Mouse (Mus musculus): ENCODE data around the gene Commd3.

The Commd3 gene

DNA sequence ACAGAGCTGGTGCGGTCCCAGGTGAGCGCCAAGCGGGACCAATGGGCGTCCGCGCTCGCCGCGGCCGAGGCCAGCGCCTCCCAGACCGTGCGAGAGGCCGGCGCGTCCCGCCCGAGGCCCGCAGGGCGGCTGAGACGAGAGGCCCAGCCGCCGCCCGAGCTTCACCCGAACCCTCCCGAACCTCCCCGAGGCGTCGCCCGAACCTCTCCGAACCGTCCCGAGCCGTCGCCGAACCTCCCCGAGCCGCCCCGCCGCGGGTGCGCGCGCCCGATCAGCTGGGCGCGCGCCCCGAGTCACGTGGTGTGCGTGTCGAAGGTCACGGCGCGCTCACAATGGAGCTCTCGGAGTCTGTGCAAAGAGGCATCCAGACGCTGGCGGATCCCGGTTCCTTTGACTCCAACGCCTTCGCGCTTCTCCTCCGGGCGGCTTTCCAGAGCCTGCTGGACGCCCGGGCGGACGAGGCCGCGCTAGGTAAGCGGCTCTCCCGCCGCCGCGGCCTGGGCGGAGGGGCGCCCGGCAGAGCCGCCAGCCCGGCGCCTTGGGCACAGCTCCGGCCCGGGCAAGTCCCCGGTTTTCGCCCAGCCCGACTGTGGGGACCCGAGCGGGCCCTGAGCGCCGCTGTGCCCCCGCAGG, at the start of gene Commd3:
Commd3 (plus strand) TSS at position 252 of the 633 bp plus-strand sequence.
- peak; percentile 98 for DNase-seq (ENCODE audit: low spot score)

DNA sequence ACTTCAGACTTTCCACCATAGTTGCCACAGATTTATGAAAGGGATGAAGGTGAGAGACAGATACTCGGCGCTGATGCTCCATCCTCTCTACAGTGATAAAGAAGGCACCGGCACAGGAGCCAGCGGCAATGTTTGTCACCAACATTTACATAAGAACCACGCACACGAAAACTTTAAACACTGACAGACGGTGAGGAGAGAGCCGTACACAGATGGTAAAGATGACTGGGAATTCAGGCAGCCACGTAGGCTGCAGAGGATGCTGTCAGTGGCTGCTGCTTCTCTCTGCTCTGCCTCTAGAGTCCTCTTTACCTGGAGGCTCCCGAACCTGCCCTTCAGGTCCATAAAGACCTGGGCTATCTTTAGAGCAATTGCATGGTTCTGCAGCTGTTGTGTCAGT, 49.0 kb upstream of the Commd3 start:
- no peak for DNase-seq (ENCODE audit: low spot score)

DNA sequence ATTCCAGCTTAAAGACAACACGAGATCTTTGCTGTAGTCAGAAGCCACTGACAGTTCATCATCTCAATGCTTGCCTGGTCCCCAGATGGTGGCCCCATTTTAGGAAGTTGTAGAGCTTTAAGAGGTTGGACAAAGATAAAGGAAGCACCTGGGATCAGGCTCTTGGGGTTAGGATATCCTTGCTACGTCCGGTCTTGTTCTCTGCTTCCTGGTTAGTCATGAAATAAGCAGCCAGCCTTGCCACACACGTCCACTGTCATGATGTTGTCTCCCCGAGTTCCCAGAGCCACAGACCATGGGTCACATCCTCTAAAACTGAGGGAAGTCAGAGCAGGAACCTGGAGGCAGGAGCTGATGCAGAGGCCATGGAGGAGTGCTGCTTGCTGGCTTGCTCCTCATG, 41.6 kb upstream of the Commd3 start:
- no peak for DNase-seq (ENCODE audit: low spot score)

DNA sequence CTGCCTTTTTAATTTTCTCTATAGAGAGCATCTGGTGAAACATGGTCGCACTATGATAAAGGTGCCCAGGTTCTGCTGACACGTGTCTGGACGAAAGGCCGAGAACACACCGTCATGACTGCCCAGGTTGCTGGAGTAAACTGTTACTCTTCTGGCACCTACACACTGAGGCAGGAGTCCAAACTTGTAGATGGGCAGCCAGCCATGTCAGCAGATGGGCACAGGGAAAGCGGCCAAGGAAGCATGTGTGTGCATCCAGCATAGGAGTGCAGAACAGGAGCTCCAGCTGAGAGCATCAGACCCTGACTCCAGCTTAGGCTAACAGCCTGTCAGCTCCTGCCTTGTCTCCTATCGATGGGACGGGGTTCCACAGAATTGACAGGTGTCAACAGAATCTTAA, 37.1 kb upstream of the Commd3 start:
- peak; percentile 62 for DNase-seq (ENCODE audit: low spot score)

DNA sequence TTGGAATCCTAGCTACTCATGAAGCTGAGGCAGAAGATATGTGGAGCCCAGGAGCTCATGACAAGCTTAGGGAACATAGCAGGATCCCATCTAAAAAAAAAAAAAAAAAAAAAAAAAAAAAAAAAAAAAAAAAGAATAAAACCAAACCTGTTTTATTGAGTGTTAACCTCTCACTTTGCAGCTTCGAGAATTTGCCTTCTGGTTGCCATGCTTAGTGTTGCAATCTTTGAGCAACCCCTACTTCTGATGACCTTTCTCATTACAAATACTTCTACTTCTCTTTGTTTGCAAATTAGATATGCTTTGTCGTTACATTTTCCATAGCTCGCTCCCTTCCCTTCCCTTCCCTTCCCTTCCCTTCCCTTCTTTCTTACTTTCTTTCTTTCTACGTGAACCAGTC, 23.6 kb upstream of the Commd3 start:
- DNase-seq (ENCODE audit: low spot score), result no peak

DNA sequence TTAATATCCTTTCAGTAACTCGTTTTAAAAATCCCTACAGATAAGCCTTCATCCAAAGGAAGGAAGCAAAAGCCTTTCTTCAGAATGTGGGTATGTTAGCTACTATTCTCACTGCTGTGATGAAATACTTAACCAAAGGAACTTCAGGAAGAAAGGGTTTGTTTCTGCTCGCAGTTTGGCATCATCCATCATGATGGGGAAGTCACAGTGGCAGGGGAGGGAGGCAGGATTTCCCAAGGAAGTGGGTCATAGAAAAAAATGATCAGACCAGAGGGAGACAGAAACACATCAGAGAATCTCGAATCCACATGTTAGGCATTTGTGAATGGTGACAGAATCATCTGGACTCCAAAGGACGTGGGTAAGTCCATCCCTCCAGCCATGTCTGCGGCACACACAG, 17.4 kb upstream of the Commd3 start:
- no peak for DNase-seq (ENCODE audit: low spot score)

DNA sequence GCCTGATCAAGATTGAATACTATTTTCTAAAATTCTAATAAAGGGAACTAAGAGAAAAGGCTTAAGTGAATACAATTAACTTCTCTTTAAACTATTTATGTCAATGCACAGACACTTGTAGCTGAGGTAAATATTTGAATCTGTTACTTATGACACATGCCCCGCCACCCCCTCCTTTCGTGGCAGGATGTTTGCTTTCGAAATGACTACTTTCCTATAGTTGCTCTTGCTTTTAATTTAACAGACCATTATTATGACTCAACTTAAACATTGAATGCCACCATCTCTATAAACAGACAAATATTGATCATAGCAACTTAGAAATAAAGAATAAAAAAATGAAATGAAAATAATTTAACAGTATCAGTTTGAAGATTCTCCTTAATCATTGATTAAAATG, 8.2 kb upstream of the Commd3 start:
- DNase-seq (ENCODE audit: low spot score), result no peak

DNA sequence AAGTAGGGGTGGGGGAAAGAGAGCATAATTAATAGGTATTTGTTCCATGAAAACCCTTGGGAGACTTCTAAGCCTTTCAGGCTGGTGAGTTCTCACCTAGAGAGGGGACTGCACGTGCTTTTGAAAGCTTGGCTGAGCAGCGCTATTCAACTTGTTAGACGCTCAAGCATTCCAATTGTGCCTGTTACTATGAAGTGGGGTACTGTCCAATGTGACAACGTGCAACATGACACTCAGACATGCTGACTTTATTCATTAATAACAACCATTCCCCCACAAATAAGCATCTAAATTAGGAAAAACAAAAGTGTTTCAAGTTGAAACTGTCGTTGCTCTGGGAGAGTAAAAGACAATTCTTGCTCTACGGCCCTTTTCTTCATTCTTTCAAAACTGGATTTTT, 1.1 kb upstream of the Commd3 start:
- no peak for DNase-seq (ENCODE audit: low spot score)

DNA sequence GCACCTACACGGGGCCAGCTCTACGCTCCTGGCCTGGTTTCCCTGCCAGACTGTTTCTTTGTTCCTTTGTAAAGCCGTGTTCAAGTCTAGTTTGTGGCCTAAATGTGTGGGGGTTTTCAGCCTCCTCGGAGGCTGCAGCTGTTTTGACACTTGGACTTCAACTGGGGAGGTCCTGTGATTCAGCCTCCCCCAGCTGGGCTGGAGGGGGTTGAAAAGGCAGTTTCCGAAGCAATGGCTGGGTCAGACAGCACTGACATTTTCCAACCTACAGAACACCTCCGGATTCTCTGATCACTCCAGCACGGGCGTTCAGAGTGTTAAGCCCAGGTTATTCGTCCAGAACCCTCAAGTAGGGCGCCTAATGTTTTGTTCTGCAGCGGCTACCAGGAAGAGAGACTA, 581 bp downstream of the Commd3 start:
- DNase-seq (ENCODE audit: low spot score), result peak; percentile 48

DNA sequence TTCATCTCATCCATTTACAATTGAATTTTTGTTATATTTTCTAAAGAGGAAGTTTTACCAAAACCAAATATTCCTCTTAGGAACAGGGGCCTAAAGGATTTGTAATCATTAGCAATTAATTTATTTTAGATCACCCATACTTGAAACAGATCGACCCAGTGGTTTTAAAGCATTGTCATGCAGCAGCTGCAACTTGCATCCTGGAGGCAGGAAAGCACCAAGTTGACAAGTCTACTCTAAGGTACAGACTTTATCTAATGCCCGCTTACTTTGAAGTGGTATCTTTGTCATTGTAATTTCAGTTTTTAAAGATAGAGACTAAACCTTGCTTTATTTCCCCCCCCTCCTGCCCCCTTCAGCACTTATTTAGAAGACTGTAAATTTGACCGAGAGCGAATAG, 1.6 kb downstream of the Commd3 start:
- DNase-seq (ENCODE audit: low spot score), result no peak

DNA sequence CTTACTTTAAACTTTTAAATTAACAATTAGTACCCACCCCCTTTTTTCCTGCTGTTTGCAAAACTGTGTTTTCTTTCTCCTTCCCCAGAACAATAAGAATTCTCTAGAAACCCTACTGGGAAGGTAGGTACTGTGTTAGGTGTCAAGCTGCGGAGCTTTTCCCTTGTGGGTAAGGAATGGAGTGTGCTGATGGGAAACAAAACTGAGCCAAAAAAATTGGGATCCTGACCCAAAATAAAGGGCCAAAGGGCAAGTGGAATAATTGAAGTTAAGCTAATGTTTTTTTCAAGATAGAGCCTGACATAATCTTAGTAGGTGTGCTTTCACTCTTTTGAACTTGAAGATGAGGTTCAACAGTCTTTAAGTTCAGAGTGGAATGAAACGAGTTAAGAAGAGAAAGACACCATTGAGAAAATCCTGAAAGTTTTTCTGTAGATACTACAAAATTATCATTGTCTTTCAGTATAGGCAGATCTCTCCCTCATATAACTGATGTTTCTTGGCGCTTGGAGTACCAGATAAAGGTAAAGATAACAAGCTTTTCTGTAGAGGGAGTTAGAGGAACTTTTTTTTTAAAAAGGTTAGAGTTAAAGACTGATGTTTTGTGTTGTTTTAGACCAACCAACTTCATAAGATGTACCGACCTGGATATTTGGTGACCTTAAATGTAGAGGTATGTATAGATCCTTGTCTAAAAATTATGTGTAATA, 2.2 kb downstream of the Commd3 start:
- DNase-seq (ENCODE audit: low spot score), result no peak

DNA sequence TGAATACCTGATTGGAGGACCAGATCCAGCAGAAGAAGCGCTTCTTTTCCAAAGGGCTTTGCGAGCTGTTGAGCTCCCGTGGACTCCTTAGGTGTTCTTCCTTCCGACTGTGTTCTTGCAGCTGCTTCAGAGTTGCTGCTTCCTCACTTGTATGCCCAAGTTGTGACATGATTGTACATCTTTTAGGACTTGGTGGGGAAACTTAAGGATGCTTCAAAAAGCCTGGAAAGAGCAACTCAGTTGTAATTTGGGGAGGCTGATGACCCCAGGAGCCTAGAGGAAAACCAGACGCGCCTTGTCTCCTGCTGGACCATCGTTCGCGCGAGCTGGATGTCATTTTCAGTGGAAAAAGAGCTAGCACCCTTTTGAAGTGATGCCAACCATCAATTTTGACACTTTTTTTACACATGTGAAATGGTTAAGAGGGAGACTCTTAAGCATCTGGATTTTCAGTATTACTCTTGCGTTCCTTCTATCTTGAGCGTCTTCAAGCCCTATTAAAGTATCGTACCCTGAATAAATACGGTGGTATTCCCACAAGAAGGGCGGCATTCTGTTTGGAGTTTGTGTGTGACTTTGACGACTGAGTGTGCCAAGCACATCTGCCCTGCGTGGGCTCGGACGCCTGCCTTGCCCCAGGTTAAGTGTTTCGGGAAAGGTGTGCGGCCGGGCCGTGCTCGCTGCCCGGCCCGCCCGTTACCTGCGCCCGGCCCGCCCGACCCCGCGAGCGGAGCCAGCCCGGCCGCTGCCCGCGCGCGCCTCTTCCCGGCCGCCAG, 3.7 kb downstream of the Commd3 start:
- no peak for DNase-seq (ENCODE audit: low spot score)

DNA sequence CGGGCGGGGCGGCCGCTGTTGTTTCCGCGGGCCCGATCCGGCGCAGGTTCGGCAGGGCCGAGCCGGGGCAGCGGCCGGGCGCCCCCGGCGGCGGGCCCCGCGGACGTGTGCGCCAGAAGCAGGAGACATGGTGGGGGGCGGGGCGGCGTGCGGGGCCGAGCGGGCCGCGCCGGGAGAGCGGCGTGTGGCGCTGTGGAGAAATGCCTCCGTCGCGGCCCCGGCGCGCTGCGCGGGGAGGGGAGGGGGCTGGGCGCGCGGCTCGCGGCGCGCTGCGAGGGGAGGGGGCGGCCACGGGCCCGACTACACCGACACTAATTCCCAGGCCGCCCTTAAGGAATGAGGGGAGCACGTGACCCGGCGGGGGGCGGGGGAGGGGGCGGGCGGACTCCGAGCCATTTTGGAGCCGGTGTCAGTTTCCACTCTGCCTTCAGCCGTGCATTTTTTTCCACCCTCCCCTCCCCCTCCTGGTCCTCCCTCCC, 4.3 kb downstream of the Commd3 start:
- peak; percentile 85 for DNase-seq (ENCODE audit: low spot score)

DNA sequence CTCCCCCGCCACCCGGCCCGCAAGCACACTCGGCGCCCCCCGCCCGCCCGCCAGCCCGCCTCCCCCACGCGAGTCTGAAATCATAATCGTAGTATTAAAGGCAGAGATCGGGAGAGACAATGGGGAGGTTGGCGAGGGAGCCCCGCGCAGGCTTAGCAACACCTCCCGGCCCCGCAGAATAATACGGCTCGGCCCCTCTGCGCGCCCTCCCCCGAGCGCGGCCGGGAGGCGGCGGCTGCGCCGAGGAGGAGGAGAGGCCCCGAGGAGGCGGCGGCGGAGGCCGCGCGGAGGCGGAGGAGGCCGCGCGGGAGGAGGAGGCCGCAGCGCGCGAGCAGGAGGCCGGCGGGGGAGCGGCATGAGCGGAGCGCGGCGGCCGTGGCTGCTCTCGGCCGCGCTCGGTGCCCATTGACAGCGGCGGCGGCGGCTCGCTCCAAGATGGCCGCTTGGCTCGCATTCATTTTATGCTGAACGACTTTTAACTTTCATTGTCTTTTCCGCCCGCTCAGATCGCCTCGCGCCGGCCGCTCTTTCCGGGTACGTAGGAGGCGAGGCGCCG, 4.8 kb downstream of the Commd3 start, which contains the start of gene Bmi1:
Bmi1 (plus strand) TSS at position 83 of the 556 bp plus-strand sequence.
- DNase-seq (ENCODE audit: low spot score), result peak; percentile 77

DNA sequence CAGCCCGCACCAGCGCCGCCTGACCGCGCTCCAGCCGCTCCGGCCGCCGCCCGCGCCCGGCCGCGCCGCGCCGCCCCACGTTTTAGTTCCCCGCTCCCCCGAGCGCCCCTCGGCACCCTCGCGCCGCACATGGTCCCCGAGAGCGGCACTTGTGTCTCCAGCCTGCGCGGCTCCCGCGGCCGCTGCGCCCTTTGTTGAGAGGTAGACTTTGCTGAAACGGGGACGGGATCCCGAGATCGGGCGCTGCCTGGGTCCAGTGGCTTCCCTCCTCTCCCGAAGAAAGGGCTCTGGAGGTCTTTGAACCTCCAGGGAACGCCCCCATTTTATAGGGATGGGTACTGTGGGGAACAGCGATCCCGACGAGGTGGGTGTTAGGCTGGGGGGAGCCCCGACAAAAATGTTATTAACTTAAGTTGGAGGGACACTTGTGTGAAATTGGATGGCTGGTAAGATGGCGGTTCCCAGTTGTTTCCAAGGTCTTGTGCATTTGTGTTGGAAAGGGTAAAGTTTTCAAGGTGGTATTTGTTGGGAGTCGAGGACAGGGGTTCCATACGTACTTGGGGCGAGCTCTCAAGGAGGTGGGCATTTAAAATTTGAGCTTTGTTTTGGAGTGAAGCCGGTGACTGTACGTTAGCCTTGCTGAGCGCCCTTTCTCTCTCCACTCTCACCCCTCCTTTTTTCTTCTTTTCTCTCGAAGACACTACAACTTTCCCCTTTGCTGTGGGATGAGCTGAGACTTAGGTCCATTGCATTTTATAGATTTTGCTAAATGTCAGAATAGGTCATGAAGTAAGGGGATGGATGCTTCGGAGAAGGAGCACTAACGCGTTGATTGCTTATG, 5.7 kb downstream of the Commd3 start:
- DNase-seq (ENCODE audit: low spot score), result peak; percentile 71

DNA sequence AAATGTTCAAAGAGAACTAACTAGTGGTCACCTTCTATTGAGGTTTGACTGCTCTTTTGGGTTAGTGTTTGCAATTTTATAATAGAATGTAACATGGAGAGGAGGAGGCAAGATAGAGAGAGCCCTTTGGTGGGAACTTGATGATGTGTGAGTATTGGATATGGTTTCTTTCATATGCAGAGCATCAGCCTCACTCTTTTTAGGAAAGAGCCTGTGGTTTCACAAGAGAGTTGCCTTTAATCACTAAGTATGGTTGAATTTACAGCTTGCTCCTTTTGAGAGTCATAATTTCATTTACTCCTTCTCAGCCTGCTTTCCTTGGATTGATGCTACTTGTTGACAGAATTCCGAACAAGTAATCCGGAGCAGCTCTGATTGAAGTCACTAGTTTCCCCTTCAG, 7.5 kb downstream of the Commd3 start:
- DNase-seq (ENCODE audit: low spot score), result no peak

DNA sequence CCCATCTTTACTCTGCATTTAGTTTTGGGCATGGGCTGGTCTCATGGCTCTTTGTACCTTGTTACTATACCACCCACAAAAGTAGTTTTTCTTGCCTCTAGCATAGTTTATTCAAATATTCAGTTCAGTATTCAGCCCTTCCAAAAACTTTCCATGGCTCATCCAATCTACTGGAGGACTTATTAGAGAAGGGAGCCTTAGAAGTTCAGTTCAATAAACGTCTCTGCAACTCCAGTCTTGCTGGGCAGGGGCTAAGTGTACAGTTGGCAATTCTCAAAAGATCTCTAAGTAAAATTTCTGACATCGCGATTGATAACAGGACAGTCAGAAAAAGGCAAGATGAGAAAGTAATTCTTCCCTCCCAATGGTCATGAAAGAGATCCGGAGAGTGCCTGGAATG, 8.3 kb downstream of the Commd3 start:
- DNase-seq (ENCODE audit: low spot score), result no peak

DNA sequence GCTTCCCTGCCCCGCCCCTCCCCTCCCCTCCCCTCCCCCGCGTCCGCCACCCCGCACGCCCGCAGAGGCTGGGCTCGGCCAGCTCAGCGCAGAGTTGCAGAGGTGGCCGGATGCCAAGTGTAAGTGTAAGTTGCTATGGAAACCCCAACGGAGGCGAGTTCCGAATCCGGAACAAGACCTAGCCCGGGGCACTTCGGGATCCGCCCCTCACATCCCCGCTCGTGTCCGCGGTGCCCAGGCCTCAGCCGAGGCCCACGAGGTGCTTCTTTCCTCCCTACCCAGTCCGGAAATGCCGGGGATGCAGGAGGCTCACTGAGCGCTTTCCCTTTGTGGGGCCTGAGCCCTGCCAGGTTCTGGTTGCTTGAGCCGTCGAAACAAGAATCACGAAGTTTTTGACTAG, 8.8 kb downstream of the Commd3 start:
- peak; percentile 79 for DNase-seq (ENCODE audit: low spot score)

DNA sequence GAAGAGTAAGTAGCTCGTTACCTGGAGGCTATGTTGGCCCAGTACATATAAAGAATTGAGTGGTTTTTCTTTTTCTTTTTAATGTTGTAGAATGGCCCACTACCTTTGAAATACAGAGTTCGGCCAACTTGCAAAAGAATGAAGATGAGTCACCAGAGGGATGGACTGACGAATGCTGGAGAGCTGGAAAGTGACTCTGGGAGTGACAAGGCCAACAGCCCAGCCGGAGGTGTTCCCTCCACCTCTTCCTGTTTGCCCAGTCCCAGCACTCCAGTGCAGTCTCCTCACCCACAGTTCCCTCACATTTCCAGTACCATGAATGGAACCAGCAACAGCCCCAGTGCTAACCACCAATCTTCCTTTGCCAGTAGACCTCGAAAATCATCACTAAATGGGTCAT, 11.9 kb downstream of the Commd3 start:
- DNase-seq (ENCODE audit: low spot score), result no peak

DNA sequence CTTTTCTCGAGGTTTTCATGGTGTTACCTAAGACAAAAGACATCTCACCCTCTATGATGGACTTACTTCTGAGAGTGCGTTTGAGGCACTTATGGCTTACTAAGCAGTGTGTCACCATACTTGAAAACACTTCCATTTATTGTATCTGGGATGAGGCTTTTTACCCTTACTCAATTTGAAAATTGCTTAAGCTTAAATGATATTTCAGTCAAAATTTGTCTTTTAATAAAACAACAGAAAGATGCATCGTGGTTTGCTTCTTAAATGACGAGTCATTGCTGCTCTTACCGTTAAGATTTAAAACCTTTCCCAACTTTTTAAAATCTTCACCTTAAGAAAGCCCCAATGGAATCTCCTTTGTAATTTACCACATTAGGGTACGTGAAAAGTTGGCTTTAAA, 14.2 kb downstream of the Commd3 start:
- DNase-seq (ENCODE audit: low spot score), result no peak

DNA sequence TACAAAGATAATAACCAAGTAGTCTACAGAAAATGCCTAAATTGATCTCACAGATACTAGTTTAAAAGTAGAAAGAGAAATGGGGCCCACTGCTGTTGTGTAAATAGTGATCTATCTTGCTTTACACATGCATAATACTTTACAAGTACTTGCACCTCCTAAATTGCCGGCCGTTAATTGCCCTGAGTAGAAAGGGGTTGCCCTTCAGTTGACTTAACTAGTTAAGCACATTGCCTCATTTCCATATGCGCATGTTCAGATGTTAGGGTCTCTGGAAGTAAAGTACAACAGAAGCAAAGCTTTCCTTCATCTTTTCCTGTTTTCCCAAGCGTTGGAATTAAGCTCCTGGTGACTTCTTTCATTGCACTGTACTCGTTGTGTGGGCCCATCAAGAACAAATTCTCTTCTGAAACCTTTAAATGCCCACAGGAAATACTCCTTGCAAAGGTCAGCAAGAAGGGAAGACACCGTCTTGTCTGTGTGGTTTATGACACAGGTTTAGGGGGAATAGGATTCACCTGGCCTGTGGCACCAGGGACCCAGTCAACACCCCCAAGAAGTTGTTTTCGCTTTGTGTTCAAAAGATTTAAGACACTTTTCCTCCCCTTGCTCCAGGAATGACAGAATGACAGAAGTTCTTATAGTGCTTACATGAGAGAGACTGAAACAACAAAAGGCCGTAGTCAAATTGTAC, 14.8 kb downstream of the Commd3 start:
- DNase-seq (ENCODE audit: low spot score), result no peak

All from testis, postnatal 10 days (tissue).